Mouse (Mus musculus) mammary gland, adult 2 months (tissue): ENCODE measurements around the gene Ttk. TPM values are rescaled to one million over a fixed set of nuclear protein-coding genes. Genes with fewer than 3 reads are reported as not detected.

Experiments
- polyA plus RNA-seq: library from polyadenylated mRNA; depleted of rRNA; stranded (reverse); fragments of >200 nt; gene quantifications from 2 replicates; pipeline ENCODE4 v1.2.3, GENCODE M21; 2012; ENCODE audit warnings: low replicate concordance; rRNA removed

The Ttk gene
- polyA plus RNA-seq = 0.08 and 0.14 TPM in 2 replicates

DNA sequence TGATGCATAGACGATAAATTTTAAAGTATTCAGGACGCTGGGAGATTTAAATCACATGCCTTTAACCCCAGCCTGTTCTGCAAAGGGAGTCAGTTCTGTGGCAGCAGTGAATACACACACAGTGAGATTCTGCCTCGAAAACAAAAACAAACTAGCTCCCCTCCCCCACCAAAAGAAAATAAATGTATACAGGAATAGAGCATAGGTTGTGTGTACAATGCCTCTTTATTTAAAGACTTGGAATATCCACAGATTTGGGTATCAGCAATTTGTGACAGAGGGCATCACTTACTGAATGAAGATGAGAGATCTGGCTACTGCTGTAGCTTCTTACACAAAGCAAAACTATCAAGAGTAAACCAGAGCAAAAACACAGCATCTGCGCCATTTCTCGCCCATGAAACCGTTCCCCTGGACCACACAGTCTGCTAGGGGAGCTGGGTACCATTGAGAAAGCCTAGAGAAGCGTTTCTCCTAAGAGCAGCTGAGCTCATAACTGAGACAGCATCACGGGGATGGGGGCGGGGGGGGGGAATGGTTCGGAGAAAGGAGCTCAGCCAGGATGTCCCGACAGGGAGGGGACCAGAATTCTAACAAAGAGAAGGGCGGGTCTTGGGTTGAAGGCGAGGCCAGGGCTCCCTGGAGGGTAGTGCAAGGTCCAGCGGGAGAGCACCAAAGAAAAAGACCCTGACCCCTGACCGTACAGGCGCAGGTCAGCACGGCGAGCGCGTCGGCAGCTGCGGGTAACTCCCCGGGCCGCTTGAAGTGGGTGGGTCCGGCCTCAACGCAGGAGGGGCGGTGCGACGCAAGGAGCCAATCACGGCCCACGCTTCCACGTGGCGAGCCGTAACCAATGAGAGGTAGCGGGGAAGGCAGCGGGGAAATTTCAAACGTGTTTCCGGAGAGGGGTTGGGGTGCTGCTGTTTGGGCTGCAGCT is at the start of gene Ttk:
Gene Ttk, plus strand, starts transcription at position 879 of the 937 bp plus-strand sequence.

GRCm38 (mm10) chr9:83805977-83806815 is 28.3 kb upstream of the Ttk start, which contains the start of gene Elovl4:
Gene Elovl4 (minus strand): TSS chr9:83806277.

Other genes starting within 250 kb of the Ttk start
- gene Elovl4, start 28.4 kb upstream of the Ttk start, polyA plus RNA-seq = 1.2 and 15.0 TPM in 2 replicates
- gene Bckdhb, start 90.5 kb downstream of the Ttk start, polyA plus RNA-seq = 39.7 and 55.7 TPM in 2 replicates